Mouse (Mus musculus): Measurements from ENCODE around the gene Gm15294.

Gene Gm15294

GRCm38 (mm10) chrX:141875135-141875534 is at the start of gene Gm15294:
Gene Gm15294 (minus strand): TSS chrX:141875235.
- DNase-seq (ENCODE audit: low read depth, low spot score), result no peak

DNA sequence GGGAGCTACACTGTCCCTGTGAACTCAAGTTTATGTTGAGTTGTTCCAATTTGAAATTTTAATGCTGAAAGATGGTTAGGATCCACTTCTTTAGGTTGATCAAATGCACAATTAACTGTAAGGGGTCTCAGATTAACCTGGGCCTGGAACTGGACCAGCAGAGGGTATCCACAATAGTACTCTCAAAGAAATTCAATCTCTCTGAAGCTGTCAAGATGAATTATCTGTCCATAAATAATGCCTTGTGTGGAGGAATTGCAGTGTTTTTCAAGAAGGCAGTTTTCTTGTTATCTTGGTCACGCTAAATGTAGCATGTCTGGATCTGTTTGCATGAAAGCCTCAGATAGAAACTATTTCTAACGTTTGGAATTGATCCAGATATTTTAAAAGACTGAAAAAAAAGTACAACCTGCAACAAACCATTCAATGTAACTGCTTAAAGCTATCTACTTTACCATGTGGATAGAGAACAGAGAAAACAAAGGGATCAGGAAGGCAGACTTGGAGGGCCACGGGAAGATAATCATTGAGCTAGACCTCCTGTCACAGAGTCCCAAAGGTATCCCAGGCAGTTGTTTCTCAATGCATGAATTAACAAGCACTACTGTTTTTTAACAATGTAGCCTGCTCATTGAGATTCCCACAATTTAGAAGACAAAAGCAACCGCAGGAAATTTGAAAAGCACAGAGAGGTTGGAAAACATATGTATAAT is 9.5 kb upstream of the Gm15294 start:
- no peak for DNase-seq (ENCODE audit: low read depth, low spot score)

- no peak for DNase-seq (ENCODE audit: low read depth, low spot score)
These were observed 1.0 kb downstream of the Gm15294 start for GRCm38 (mm10) chrX:141874024-141874423.

DNA sequence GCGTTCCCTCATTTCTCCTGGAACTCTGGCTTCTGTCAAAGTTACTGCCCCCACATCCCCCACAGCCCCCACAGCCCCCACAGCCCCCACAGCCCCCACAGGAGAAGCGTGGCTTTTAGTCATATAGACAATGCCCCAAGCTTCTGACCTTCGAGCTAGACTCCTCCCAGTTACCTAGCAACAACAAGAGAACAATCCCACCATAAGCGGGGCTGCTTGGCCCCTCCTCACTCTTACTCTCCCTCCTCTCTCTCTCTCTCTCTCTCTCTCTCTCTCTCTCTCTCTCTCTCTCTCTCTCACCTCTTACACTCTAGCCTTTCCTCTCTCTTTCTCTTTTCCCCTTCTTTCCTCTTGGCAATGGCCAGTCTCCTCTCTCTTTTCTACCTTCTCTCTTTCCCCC is 1.4 kb downstream of the Gm15294 start:
- no peak for DNase-seq (ENCODE audit: low read depth, low spot score)

GRCm38 (mm10) chrX:141855684-141856396 is 19.2 kb downstream of the Gm15294 start:
- no peak for DNase-seq (ENCODE audit: low read depth, low spot score)
